Mouse (Mus musculus): ENCODE measurements around the gene Csrp1. TPM values are rescaled to one million over a fixed set of nuclear protein-coding genes. Genes with fewer than 3 reads are reported as not detected.

Csrp1 gene
- 61.0 and 68.4 TPM in 2 replicates for polyA plus RNA-seq (2015; fragmentation: Nextera tagmentation; extraction: Ambion mirVana)

GRCm38 (mm10) chr1:135719983-135720382 lies at the start of gene Csrp1:
Csrp1 (plus strand) TSS chr1:135720061.

GRCm38 (mm10) chr1:135765645-135766591 lies 46.1 kb downstream of the Csrp1 start, which contains the start of gene Phlda3:
Phlda3 (plus strand) TSS chr1:135766119.

GRCm38 (mm10) chr1:135778780-135779535 lies 59.1 kb downstream of the Csrp1 start, which contains the start of gene Tnni1:
Tnni1 (plus strand) TSS chr1:135779434.

Other genes with a start within 250 kb of the Csrp1 start
- 3.9 TPM in 2 replicates for gene Nav1, start 112.8 kb upstream of the Csrp1 start, polyA plus RNA-seq (2015; fragmentation: Nextera tagmentation; extraction: Ambion mirVana)
- gene Phlda3, start 46.1 kb downstream of the Csrp1 start, polyA plus RNA-seq (2015; fragmentation: Nextera tagmentation; extraction: Ambion mirVana) = 87.8 and 91.4 TPM in 2 replicates
- 872 and 929 TPM in 2 replicates for gene Tnni1, start 59.4 kb downstream of the Csrp1 start, polyA plus RNA-seq (2015; fragmentation: Nextera tagmentation; extraction: Ambion mirVana)
- gene Lad1, start 98.5 kb downstream of the Csrp1 start, polyA plus RNA-seq (2015; fragmentation: Nextera tagmentation; extraction: Ambion mirVana) = 0.31 and 3.2 TPM in 2 replicates
- gene Tnnt2, start 116.3 kb downstream of the Csrp1 start, polyA plus RNA-seq (2015; fragmentation: Nextera tagmentation; extraction: Ambion mirVana) = 356 and 391 TPM in 2 replicates
- 0.09 and 3.9 TPM in 2 replicates for gene Pkp1, start 199.1 kb downstream of the Csrp1 start, polyA plus RNA-seq (2015; fragmentation: Nextera tagmentation; extraction: Ambion mirVana)

All from skeletal muscle tissue, postnatal 0 days (tissue).